Mouse (Mus musculus): ENCODE data around the gene St6galnac5. TPM values are rescaled to one million over a fixed set of nuclear protein-coding genes. Genes with fewer than 3 reads are reported as not detected.

The St6galnac5 gene
- polyA plus RNA-seq, 1 experiment = 1.4 TPM

DNA sequence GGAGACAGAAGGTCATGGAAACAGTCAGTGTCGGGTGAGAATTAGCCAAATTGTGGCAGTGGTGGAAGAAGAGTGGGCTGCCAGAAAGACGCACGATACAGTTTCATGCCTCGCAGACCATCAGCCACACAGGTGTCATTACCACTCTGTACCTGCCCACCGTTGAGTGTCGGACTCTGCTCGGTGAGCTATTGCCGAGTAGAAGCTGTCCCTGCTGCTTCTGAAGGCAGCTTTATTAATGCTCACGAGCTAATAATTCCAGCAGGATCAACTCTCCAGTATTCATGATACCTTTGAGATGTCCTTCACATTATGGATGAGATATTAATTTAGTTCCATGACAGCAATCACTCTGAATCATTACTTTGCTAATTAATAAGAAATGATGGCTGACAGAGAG lies 150.1 kb downstream of the St6galnac5 start:
- TF ChIP-seq POLR2A (IDR thresholded peaks at IDR 0.05; ENCODE audit: low read depth, low read length) (no peak), CTCF (conservative IDR thresholded peaks at IDR 0.05; ENCODE audit: insufficient read depth, insufficient read length, low read depth, low read length) (no peak)
- Histone ChIP-seq H3K36me3 (ENCODE audit: control insufficient read depth, insufficient read depth, low read length) (no peaks in the 10 kb centered on the region), H3K27me3 (replicated peaks; ENCODE audit: control insufficient read depth, insufficient read depth, low read length) (no peaks in the 10 kb centered on the region), H3K4me1 (ENCODE audit: control insufficient read depth, insufficient read depth, low read length) (0 out of 2 replicates have a peak, but pooled peaks cover 2% of the 10 kb centered on the region), H3K27ac (ENCODE audit: insufficient read depth, low read depth, low read length) (no peak overlapping the region), H3K4me3 (ENCODE audit: insufficient read depth, low read depth, low read length) (no peak overlapping the region)
- WGBS = 63% methylated on average over 9 of the region's 9 CpGs
- DNase-seq = no peak

DNA sequence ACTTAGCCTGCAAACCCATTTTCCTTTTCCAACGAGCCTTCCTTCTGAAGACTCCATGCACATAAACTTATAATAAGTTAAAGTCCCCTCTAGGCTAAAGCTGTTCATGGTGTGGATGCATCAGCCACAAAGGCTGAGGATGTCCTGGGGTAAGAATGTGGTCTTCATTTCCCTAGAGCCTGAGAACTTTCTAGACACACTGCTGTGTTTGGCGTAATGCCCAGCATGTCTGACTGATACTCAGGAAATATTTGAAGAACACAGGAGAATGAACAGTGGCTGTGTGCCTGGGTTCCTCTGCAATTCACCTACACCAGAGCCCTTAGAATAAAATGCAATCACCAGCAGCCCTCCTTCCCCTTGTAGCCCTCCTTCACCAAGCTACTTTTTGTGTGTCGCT lies 150.7 kb downstream of the St6galnac5 start:
- 62% methylated on average over 3 of the region's 3 CpGs for WGBS
- TF ChIP-seq CTCF (conservative IDR thresholded peaks at IDR 0.05; ENCODE audit: insufficient read depth, insufficient read length, low read depth, low read length) = no peak
- no peak for TF ChIP-seq POLR2A (IDR thresholded peaks at IDR 0.05; ENCODE audit: low read depth, low read length)
- Histone ChIP-seq H3K4me1 (ENCODE audit: control insufficient read depth, insufficient read depth, low read length) (0 out of 2 replicates have a peak, but pooled peaks cover 2% of the 10 kb centered on the region), H3K4me3 (ENCODE audit: insufficient read depth, low read depth, low read length) (no peak overlapping the region), H3K27ac (ENCODE audit: insufficient read depth, low read depth, low read length) (no peak overlapping the region), H3K36me3 (ENCODE audit: control insufficient read depth, insufficient read depth, low read length) (no peaks in the 10 kb centered on the region), H3K27me3 (replicated peaks; ENCODE audit: control insufficient read depth, insufficient read depth, low read length) (no peaks in the 10 kb centered on the region)
- DNase-seq = peak; percentile 52

DNA sequence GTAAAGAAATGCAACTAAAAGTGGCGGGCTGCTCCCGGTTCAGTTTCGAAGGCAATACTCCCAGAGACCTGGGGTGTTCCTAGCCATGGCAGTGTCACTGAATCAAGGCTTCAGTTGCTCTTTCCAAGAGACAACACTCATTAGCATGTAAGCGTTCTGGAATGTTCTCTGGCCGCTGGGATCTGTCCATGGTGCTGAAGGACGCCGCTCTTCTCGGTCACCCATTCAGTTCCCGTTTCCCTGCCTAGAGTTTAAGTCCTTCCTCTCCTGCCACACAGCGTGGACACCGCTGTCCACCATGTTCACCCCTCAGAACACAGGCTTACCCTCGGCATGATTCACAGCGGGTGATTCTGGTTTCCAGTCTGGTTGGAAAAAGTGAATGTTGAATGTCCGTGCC lies 160.8 kb downstream of the St6galnac5 start:
- H3K27ac ChIP-seq (ENCODE audit: insufficient read depth, low read depth, low read length) = no peak overlapping the region
- H3K36me3 ChIP-seq (ENCODE audit: control insufficient read depth, insufficient read depth, low read length) = no peaks in the 10 kb centered on the region
- TF ChIP-seq CTCF (conservative IDR thresholded peaks at IDR 0.05; ENCODE audit: insufficient read depth, insufficient read length, low read depth, low read length) = no peak
- no peak for TF ChIP-seq POLR2A (IDR thresholded peaks at IDR 0.05; ENCODE audit: low read depth, low read length)
- no peak overlapping the region for H3K4me3 ChIP-seq (ENCODE audit: insufficient read depth, low read depth, low read length)
- peak; percentile 65 for DNase-seq
- H3K27me3 ChIP-seq (replicated peaks; ENCODE audit: control insufficient read depth, insufficient read depth, low read length) = no peaks in the 10 kb centered on the region
- WGBS = 46% methylated on average over 14 of the region's 14 CpGs
- H3K4me1 ChIP-seq (ENCODE audit: control insufficient read depth, insufficient read depth, low read length) = no peaks in the 10 kb centered on the region

DNA sequence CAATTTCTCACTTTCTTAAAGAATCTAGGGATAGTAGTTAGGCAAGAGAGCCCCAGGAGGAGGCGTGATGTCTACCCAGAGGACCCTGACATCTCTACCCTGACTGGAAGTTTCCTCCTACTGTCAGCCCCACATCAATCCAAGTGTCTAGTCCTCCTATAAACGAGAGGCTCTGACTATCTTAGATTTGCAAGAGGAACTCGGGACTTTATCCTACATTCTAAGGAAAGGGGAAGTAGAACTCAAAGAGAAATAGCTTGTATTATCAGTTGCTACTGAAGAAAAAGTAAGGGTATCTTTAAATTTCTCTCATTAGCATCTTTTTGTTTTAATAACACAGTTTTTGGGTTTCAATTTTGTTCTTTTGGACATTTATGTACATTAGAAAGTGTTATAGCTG lies 161.6 kb downstream of the St6galnac5 start:
- TF ChIP-seq POLR2A (IDR thresholded peaks at IDR 0.05; ENCODE audit: low read depth, low read length) (no peak), CTCF (conservative IDR thresholded peaks at IDR 0.05; ENCODE audit: insufficient read depth, insufficient read length, low read depth, low read length) (no peak)
- Histone ChIP-seq H3K36me3 (ENCODE audit: control insufficient read depth, insufficient read depth, low read length) (no peaks in the 10 kb centered on the region), H3K27me3 (replicated peaks; ENCODE audit: control insufficient read depth, insufficient read depth, low read length) (no peaks in the 10 kb centered on the region), H3K27ac (ENCODE audit: insufficient read depth, low read depth, low read length) (no peak overlapping the region), H3K4me3 (ENCODE audit: insufficient read depth, low read depth, low read length) (no peak overlapping the region), H3K4me1 (ENCODE audit: control insufficient read depth, insufficient read depth, low read length) (no peaks in the 10 kb centered on the region)
- 80% methylated on average over 3 of the region's 3 CpGs for WGBS
- no peak for DNase-seq

DNA sequence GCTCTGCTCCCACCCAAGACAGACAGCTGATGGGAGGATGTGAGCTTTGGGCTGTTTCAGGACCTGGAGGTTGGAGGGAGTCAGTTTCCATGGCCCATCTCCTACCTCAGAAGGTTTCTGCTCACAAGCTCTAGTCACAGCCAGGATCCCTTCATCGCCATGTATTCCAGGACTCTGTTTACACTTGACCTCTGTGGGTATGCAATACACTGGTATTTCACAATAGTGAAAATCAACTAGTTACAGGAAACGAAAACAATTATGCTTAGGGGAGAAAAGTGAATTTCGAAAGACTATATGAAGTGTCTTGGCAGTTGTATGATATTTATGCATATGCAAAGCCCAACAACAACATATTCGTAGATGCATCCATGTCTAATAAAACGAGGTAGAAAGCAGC lies 166.9 kb downstream of the St6galnac5 start:
- 85% methylated on average over 5 of the region's 5 CpGs for WGBS

DNA sequence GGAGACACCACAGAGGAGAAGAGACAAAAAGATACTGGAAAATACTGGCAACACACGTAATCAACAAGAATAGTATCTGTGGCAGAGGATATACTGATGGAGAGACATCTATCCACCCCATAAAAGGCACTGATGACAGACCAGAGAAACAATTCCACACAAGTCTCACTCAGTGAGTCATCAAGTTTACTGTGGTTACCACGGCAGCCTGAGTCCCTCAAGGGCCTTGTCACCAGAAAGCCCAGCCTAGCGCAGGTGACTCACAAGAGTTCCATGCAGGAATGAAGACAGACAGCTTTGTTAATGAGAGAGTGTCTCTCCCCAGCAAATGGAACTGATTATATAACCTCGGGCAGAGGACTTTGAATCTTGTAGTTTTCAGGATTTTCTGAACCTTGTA lies 168.1 kb downstream of the St6galnac5 start:
- no peak overlapping the region for H3K27ac ChIP-seq (ENCODE audit: insufficient read depth, low read depth, low read length)
- no peak for TF ChIP-seq CTCF (conservative IDR thresholded peaks at IDR 0.05; ENCODE audit: insufficient read depth, insufficient read length, low read depth, low read length)
- TF ChIP-seq POLR2A (IDR thresholded peaks at IDR 0.05; ENCODE audit: low read depth, low read length) = no peak
- no peak overlapping the region for H3K4me3 ChIP-seq (ENCODE audit: insufficient read depth, low read depth, low read length)
- 78% methylated on average over 4 of the region's 4 CpGs for WGBS
- no peak for DNase-seq
- no peaks in the 10 kb centered on the region for H3K27me3 ChIP-seq (replicated peaks; ENCODE audit: control insufficient read depth, insufficient read depth, low read length)
- H3K4me1 ChIP-seq (ENCODE audit: control insufficient read depth, insufficient read depth, low read length) = no peaks in the 10 kb centered on the region
- no peaks in the 10 kb centered on the region for H3K36me3 ChIP-seq (ENCODE audit: control insufficient read depth, insufficient read depth, low read length)

More for the DNA sequence above, 166.9 kb downstream of the St6galnac5 start:
- DNase-seq = no peak
- no peaks in the 10 kb centered on the region for H3K27me3 ChIP-seq (replicated peaks; ENCODE audit: control insufficient read depth, insufficient read depth, low read length)
- TF ChIP-seq CTCF (conservative IDR thresholded peaks at IDR 0.05; ENCODE audit: insufficient read depth, insufficient read length, low read depth, low read length) (no peak), POLR2A (IDR thresholded peaks at IDR 0.05; ENCODE audit: low read depth, low read length) (no peak)
- H3K4me3 ChIP-seq (ENCODE audit: insufficient read depth, low read depth, low read length) = no peak overlapping the region
- H3K36me3 ChIP-seq (ENCODE audit: control insufficient read depth, insufficient read depth, low read length) = no peaks in the 10 kb centered on the region
- H3K4me1 ChIP-seq (ENCODE audit: control insufficient read depth, insufficient read depth, low read length) = no peaks in the 10 kb centered on the region
- H3K27ac ChIP-seq (ENCODE audit: insufficient read depth, low read depth, low read length) = no peak overlapping the region

DNA sequence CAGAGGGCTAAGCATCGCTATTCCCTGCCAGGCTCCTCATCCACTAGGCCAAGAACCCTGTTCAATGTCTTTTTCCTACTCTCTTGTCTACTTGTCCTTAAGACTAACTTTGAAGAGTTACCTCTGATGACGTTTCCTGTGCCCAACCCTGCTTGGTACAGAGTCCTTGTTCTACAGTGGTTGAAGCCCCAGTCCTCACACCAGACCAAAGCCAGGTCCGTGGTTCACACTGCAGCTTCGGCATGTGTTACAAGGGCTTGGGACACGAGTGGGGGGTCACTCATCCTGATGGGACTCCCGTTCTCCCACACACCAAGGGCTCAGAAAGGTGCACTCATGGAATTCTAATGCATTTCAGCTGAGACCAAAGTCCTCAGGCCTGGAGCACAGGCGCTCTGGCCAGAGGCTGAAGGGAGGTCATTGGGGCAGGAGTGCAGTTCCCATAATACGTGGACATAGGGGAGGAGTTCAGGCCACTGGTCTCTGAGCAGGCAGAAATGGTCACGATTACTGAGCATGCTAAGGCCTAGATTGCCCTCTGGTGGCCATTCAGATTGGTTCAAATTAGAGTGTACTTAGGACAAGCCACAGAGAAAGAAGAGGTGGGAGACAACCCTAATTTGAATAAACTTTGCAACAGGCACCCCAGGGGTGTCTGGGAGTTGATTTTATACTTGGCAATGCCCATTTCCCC lies 182.2 kb downstream of the St6galnac5 start:
- 51% methylated on average over 9 of the region's 9 CpGs for WGBS

More for the DNA sequence above, 182.2 kb downstream of the St6galnac5 start:
- H3K36me3 ChIP-seq (ENCODE audit: control insufficient read depth, insufficient read depth, low read length) = no peaks in the 10 kb centered on the region
- DNase-seq = peak; percentile 88
- no peak overlapping the region for H3K4me3 ChIP-seq (ENCODE audit: insufficient read depth, low read depth, low read length)
- H3K4me1 ChIP-seq (ENCODE audit: control insufficient read depth, insufficient read depth, low read length) = peaks cover 5% of the 10 kb centered on the region; the same call in 1 of the 2 replicates
- no peak overlapping the region for H3K27ac ChIP-seq (ENCODE audit: insufficient read depth, low read depth, low read length)
- TF ChIP-seq CTCF (conservative IDR thresholded peaks at IDR 0.05; ENCODE audit: insufficient read depth, insufficient read length, low read depth, low read length) (peak; percentile 78), POLR2A (IDR thresholded peaks at IDR 0.05; ENCODE audit: low read depth, low read length) (no peak)
- H3K27me3 ChIP-seq (replicated peaks; ENCODE audit: control insufficient read depth, insufficient read depth, low read length) = no peaks in the 10 kb centered on the region
